In the genomic region with DNA sequence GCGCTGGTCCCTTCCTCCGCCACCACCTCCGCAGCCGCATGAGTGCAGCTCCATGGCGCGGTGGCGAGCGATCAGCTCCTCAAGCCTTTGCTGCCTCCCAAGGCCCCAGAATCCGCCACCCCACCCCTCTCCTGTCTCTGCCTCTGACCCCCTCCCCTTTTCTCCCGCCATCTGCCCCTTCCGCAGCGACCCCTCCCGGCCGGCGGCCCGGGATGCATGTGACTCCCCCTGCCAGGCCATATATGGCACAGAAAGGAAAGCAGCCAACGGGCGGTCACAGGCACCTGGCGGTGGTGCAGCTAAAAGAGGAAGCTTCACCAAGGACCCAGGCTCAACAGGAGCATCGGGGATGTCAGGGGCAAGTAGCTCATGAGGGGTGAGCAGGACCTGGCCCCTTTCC, we compare ENCODE assay signal across 11 mouse cellular contexts. TPM values are rescaled to one million over a fixed set of nuclear protein-coding genes. Genes with fewer than 3 reads are reported as not detected.
DNase-seq lines count a peak whose midpoint lies in the region; ATAC-seq lines count a peak whose summit lies in the region.
"Not testable (repeated sequence)": the region's sequence is repeated elsewhere in the genome, so short reads cannot be mapped to it uniquely, and the experiment has no call there.
"Had no signal": no experiment of that assay in that cellular context is flagged by ENCODE, and none has a peak within 500 bp of the region (broad histone marks: within the 10 kb centered on the region; RNA-seq: fewer than 3 reads in every experiment).

No protein-coding gene starts in this region.

- not testable (repeated sequence) for H3K4me1 ChIP-seq in forebrain, embryonic 15.5 days; limb, embryonic 15.5 days; midbrain, embryonic 11.5 days (ENCODE audit: control insufficient read depth, insufficient read depth, low read length)

- peak overlapping the region; percentile 47 for H3K4me3 ChIP-seq in forebrain, embryonic 15.5 days
- peak overlapping the region; percentile 33 for H3K4me3 ChIP-seq in limb, embryonic 15.5 days
- peak overlapping the region; percentile 30 for H3K4me3 ChIP-seq in midbrain, embryonic 11.5 days (ENCODE audit: low read depth, low read length)

- 3% methylated on average over 15 of the region's 20 CpGs for WGBS in forebrain, embryonic 15.5 days
- 2% methylated on average over 17 of the region's 20 CpGs for WGBS in limb, embryonic 15.5 days
- WGBS in midbrain, embryonic 11.5 days: 0% methylated on average over 14 of the region's 20 CpGs

- H3K27me3 ChIP-seq in forebrain, embryonic 15.5 days; limb, embryonic 15.5 days; midbrain, embryonic 11.5 days (ENCODE audit: control insufficient read depth, insufficient read depth, low read length): not testable (repeated sequence)

- intact Hi-C loops in heart, postnatal 10 days (cut with DNase I): not testable (repeated sequence)

- peak; percentile 65 to 75 for DNase-seq in cerebellum, postnatal 10 days
- DNase-seq in heart, postnatal 10 days: peak; percentile 15 to 20
- peak; percentile 34 for DNase-seq in kidney, postnatal 10 days
- DNase-seq in midbrain, embryonic 11.5 days (ENCODE audit: low spot score, missing footprints): not testable (repeated sequence)
- peak; percentile 16 for DNase-seq in right cerebral cortex, postnatal 25 days
- DNase-seq in urinary bladder, postnatal 36 days (ENCODE audit: low spot score in 2 of 2): peak; percentile 2

- H3K36me3 ChIP-seq in forebrain, embryonic 15.5 days; limb, embryonic 15.5 days; midbrain, embryonic 11.5 days (ENCODE audit: control insufficient read depth, insufficient read depth, low read length): not testable (repeated sequence)

- peak overlapping the region; percentile 77 for H3K4me2 ChIP-seq in forebrain, embryonic 15.5 days (replicated peaks)
- peak overlapping the region; percentile 56 for H3K4me2 ChIP-seq in limb, embryonic 15.5 days
- H3K4me2 ChIP-seq in midbrain, embryonic 11.5 days: peak overlapping the region; percentile 49

- H3K27ac ChIP-seq in forebrain, embryonic 15.5 days (replicated peaks); limb, embryonic 15.5 days; midbrain, embryonic 11.5 days (ENCODE audit: low read depth, low read length): not testable (repeated sequence)

- peak overlapping the region; percentile 45 for H3K9ac ChIP-seq in forebrain, embryonic 15.5 days (replicated peaks)
- not testable (repeated sequence) for H3K9ac ChIP-seq in limb, embryonic 15.5 days
- H3K9ac ChIP-seq in midbrain, embryonic 11.5 days (ENCODE audit: low read length): peak overlapping the region; percentile 44; the same call in 1 of the 2 replicates

- not testable (repeated sequence) for ATAC-seq in forebrain, embryonic 15.5 days (replicated peaks); limb, embryonic 15.5 days (ENCODE audit: insufficient number of reproducible peaks, low FRiP score, low TSS enrichment, low read depth); midbrain, embryonic 11.5 days (ENCODE audit: low FRiP score)

- not testable (repeated sequence) for H3K9me3 ChIP-seq in forebrain, embryonic 15.5 days; limb, embryonic 15.5 days; midbrain, embryonic 11.5 days (ENCODE audit: control insufficient read depth, low read length)

RNA-seq across cellular contexts. Expression of a gene that starts 14.6 kb away (rescaled TPM):
- 0.55 TPM in 1 of 2 replicates, not detected in the other for polyA plus RNA-seq in forebrain, embryonic 15.5 days (2015; fragmentation: Nextera tagmentation; extraction: Ambion mirVana)
- 1 to 10 TPM; 1.2 to 1.4 TPM for total RNA-seq in heart, postnatal 10 days (2021)
- polyA plus RNA-seq in limb, embryonic 15.5 days (2015; fragmentation: Nextera tagmentation; extraction: Ambion mirVana): 0.21 TPM in 1 of 2 replicates, not detected in the other
- polyA plus RNA-seq in midbrain, embryonic 11.5 days (2014; fragmentation: Nextera tagmentation; extraction: Ambion mirVana): 0.22 and 0.42 TPM in 2 replicates
- total RNA-seq: liver, adult 2 months; MEL had no signal
- polyA plus RNA-seq: liver, adult 2 months had no signal

RNA-seq across cellular contexts. Expression of a gene that starts 17.2 kb away (rescaled TPM):
- polyA plus RNA-seq in forebrain, embryonic 15.5 days (2015; fragmentation: Nextera tagmentation; extraction: Ambion mirVana): not detected in 2 replicates
- not detected for total RNA-seq in heart, postnatal 10 days (2021)
- not detected in 2 replicates for polyA plus RNA-seq in limb, embryonic 15.5 days (2015; fragmentation: Nextera tagmentation; extraction: Ambion mirVana)
- not detected in 2 replicates for polyA plus RNA-seq in midbrain, embryonic 11.5 days (2014; fragmentation: Nextera tagmentation; extraction: Ambion mirVana)
- total RNA-seq: gastrocnemius, postnatal 36 days; liver, adult 2 months; MEL had no signal
- polyA plus RNA-seq: liver, adult 2 months had no signal
